Mouse (Mus musculus) granulocyte monocyte progenitor cell, adult 5-6 weeks (primary cell): Measurements from ENCODE around the gene Mrpl24. TPM values are rescaled to one million over a fixed set of nuclear protein-coding genes. Genes with fewer than 3 reads are reported as not detected.

Source experiments
- ATAC-seq: replicated peaks from 2 replicates; pipeline ENCODE4 v1.8.0; 2016; ENCODE audit warnings: mild to moderate bottlenecking, moderate TSS enrichment, inconsistent platforms; ENCODE audit not compliant: poor library complexity, severe bottlenecking
- total RNA-seq, 2 experiments: library from RNA; stranded (forward) in 1 of 2; stranded (reverse) in 1 of 2; fragments of 200-712, 200-1000 nt in 1 of 2; fragments of >200 nt in 1 of 2; fragmentation: Nextera tagmentation in 1 of 2; gene quantifications; 2 replicates each; pipeline ENCODE4 v1.2.3; 2014 to 2017

Mrpl24 gene
- total RNA-seq, 2 experiments from 2014 or later: 134 to 165 TPM

DNA sequence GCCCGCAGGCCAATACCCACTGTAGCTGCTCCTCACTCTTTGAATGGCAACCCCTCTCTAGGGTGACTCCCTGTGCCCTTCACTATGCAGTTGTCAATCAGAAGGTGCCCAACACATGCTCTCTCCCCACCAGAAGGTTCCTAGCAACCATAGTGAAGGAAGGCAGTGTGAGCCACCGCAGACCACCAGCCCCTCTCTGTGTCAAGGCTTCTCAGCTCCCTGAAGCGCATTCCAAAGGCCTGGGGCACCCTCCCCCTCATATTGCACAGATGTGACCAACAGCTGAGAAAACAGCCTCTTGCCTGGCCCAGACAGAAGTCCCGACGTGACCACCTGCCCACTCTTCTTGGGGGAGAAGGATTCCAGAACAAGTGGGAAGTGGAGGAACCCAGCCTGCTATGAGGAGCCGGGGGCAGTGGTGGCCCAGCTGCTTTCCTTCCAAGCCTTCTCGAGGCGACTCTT, 52.9 kb downstream of the Mrpl24 start:
- no peak for ATAC-seq

DNA sequence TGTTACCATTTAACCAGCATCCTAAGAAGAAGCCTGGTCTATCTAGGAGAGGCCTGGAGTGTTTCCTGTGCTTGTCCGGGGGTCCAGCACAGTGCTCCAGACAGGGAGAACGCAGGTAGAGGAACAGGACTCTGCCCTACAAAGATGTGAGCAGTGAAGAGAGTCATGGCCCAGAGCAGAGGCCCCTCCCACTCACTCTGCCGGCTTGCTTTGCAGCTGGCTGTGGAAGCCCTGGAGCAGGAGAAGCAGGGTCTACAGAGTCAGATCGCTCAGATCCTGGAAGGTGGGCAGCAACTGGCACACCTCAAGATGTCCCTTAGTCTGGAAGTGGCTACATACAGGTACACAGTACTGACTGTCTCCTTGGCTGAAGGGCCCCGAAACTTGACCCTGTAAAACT, 53.5 kb downstream of the Mrpl24 start:
- ATAC-seq: no peak

Other genes starting within 250 kb of the Mrpl24 start
- gene Lrrc71, start 170.9 kb upstream of the Mrpl24 start, total RNA-seq (2014; fragmentation: Nextera tagmentation): not detected in 2 replicates
- gene Lrrc71, start 170.9 kb upstream of the Mrpl24 start, total RNA-seq (2017): not detected in 2 replicates
- gene Ntrk1, start 124.3 kb upstream of the Mrpl24 start, total RNA-seq (2014; fragmentation: Nextera tagmentation): not detected in 2 replicates
- not detected in 2 replicates for gene Ntrk1, start 124.3 kb upstream of the Mrpl24 start, total RNA-seq (2017)
- not detected in 2 replicates for gene Insrr, start 122.6 kb upstream of the Mrpl24 start, total RNA-seq (2014; fragmentation: Nextera tagmentation)
- gene Insrr, start 122.6 kb upstream of the Mrpl24 start, total RNA-seq (2017): not detected in 2 replicates
- gene Pear1, start 95.2 kb upstream of the Mrpl24 start, total RNA-seq (2014; fragmentation: Nextera tagmentation): 1.8 and 9.6 TPM in 2 replicates
- 0.57 and 1.0 TPM in 2 replicates for gene Pear1, start 95.2 kb upstream of the Mrpl24 start, total RNA-seq (2017)
- gene Sh2d2a, start 72.8 kb upstream of the Mrpl24 start, total RNA-seq (2014; fragmentation: Nextera tagmentation): not detected in 2 replicates
- gene Sh2d2a, start 72.8 kb upstream of the Mrpl24 start, total RNA-seq (2017): 0.10 TPM in 1 of 2 replicates, not detected in the other
- gene Prcc, start 33.9 kb upstream of the Mrpl24 start, total RNA-seq (2014; fragmentation: Nextera tagmentation): 25.9 and 35.4 TPM in 2 replicates
- gene Prcc, start 33.9 kb upstream of the Mrpl24 start, total RNA-seq (2017): 29.6 and 33.4 TPM in 2 replicates
- 330 and 338 TPM in 2 replicates for gene Hdgf, start 13.2 kb upstream of the Mrpl24 start, total RNA-seq (2014; fragmentation: Nextera tagmentation)
- gene Hdgf, start 13.2 kb upstream of the Mrpl24 start, total RNA-seq (2017): 302 and 321 TPM in 2 replicates
- gene Isg20l2, start 10.8 kb downstream of the Mrpl24 start, total RNA-seq (2014; fragmentation: Nextera tagmentation): 49.5 and 63.1 TPM in 2 replicates
- 45.7 and 51.4 TPM in 2 replicates for gene Isg20l2, start 10.8 kb downstream of the Mrpl24 start, total RNA-seq (2017)
- 20.7 and 30.7 TPM in 2 replicates for gene Rrnad1, start 11.2 kb downstream of the Mrpl24 start, total RNA-seq (2014; fragmentation: Nextera tagmentation)
- 13.6 and 13.8 TPM in 2 replicates for gene Rrnad1, start 11.2 kb downstream of the Mrpl24 start, total RNA-seq (2017)
- gene Crabp2, start 29.2 kb downstream of the Mrpl24 start, total RNA-seq (2014; fragmentation: Nextera tagmentation): not detected in 2 replicates
- not detected in 2 replicates for gene Crabp2, start 29.2 kb downstream of the Mrpl24 start, total RNA-seq (2017)
- gene Nes, start 51.6 kb downstream of the Mrpl24 start, total RNA-seq (2014; fragmentation: Nextera tagmentation): not detected in 2 replicates
- 0.05 TPM in 1 of 2 replicates, not detected in the other for gene Nes, start 51.6 kb downstream of the Mrpl24 start, total RNA-seq (2017)
- not detected in 2 replicates for gene Bcan, start 80.7 kb downstream of the Mrpl24 start, total RNA-seq (2014; fragmentation: Nextera tagmentation)
- gene Bcan, start 80.7 kb downstream of the Mrpl24 start, total RNA-seq (2017): not detected in 2 replicates
- gene Hapln2, start 108.1 kb downstream of the Mrpl24 start, total RNA-seq (2014; fragmentation: Nextera tagmentation): not detected in 2 replicates
- not detected in 2 replicates for gene Hapln2, start 108.1 kb downstream of the Mrpl24 start, total RNA-seq (2017)
- 45.8 and 50.5 TPM in 2 replicates for gene Gpatch4, start 123.6 kb downstream of the Mrpl24 start, total RNA-seq (2014; fragmentation: Nextera tagmentation)
- gene Gpatch4, start 123.6 kb downstream of the Mrpl24 start, total RNA-seq (2017): 39.6 and 40.8 TPM in 2 replicates
- 73.8 and 84.3 TPM in 2 replicates for gene Naxe, start 139.0 kb downstream of the Mrpl24 start, total RNA-seq (2014; fragmentation: Nextera tagmentation)
- gene Naxe, start 139.0 kb downstream of the Mrpl24 start, total RNA-seq (2017): 34.3 and 36.1 TPM in 2 replicates
- gene Ttc24, start 158.8 kb downstream of the Mrpl24 start, total RNA-seq (2014; fragmentation: Nextera tagmentation): not detected in 2 replicates
- gene Ttc24, start 158.8 kb downstream of the Mrpl24 start, total RNA-seq (2017): not detected in 2 replicates
- 5.9 and 9.9 TPM in 2 replicates for gene Iqgap3, start 162.5 kb downstream of the Mrpl24 start, total RNA-seq (2014; fragmentation: Nextera tagmentation)
- gene Iqgap3, start 162.5 kb downstream of the Mrpl24 start, total RNA-seq (2017): 19.5 and 19.9 TPM in 2 replicates
- 119 and 132 TPM in 2 replicates for gene Mef2d, start 222.9 kb downstream of the Mrpl24 start, total RNA-seq (2014; fragmentation: Nextera tagmentation)
- gene Mef2d, start 222.9 kb downstream of the Mrpl24 start, total RNA-seq (2017): 42.4 and 52.4 TPM in 2 replicates